Mouse (Mus musculus) intestine, postnatal 0 days (tissue): ENCODE measurements around the gene Armc5. TPM values are rescaled to one million over a fixed set of nuclear protein-coding genes. Genes with fewer than 3 reads are reported as not detected.
A peak's percentile ranks its signal among the peaks of the same experiment; 100 is the strongest.

Experiments
- ATAC-seq: fragments of 200-750 bp; cut with Nextera tagmentation; 2 replicates; pipeline ENCODE4 v1.8.0; 2017; ENCODE audit warnings: mild to moderate bottlenecking, moderate TSS enrichment, moderate library complexity
- H3K27ac ChIP-seq: fragments of 300-500 bp; sonication (generic); 2 replicates; pipeline ENCODE4 v1.5.1; 2014; ENCODE audit warnings: mild to moderate bottlenecking, low read depth, low read length, moderate library complexity
- H3K27me3 ChIP-seq: fragments of 300-500 bp; sonication (generic); replicated peaks from 2 replicates; pipeline ENCODE4 v1.6.1; 2014; ENCODE audit warnings: low read length, mixed read lengths; ENCODE audit not compliant: control insufficient read depth, insufficient read depth
- H3K36me3 ChIP-seq: fragments of 300-500 bp; sonication (generic); 2 replicates; pipeline ENCODE4 v1.6.1; 2014; ENCODE audit warnings: mild to moderate bottlenecking, moderate library complexity; ENCODE audit not compliant: control insufficient read depth, insufficient read depth
- H3K4me1 ChIP-seq: fragments of 300-500 bp; sonication (generic); replicated peaks from 2 replicates; pipeline ENCODE4 v1.6.1; 2014; ENCODE audit warnings: antibody characterized with exemption, low read length, mixed read lengths; ENCODE audit not compliant: control insufficient read depth, insufficient read depth
- H3K4me2 ChIP-seq: fragments of 300-500 bp; sonication (generic); replicated peaks from 2 replicates; pipeline ENCODE4 v1.6.1; 2014; ENCODE audit warnings: low read depth, mild to moderate bottlenecking, moderate library complexity
- H3K4me3 ChIP-seq: fragments of 300-500 bp; sonication (generic); 2 replicates; pipeline ENCODE4 v1.5.1; 2014; ENCODE audit warnings: low read depth, low read length
- H3K9ac ChIP-seq: fragments of 300-500 bp; sonication (generic); 2 replicates; pipeline ENCODE4 v1.6.1; 2014; ENCODE audit warnings: mild to moderate bottlenecking, low read depth, low read length
- H3K9me3 ChIP-seq: fragments of 300-500 bp; sonication (generic); 2 replicates; pipeline ENCODE4 v1.6.1; 2016; ENCODE audit warnings: mixed run types; ENCODE audit not compliant: control insufficient read depth
- CTCF ChIP-seq: sonication (generic); IDR thresholded peaks from 2 replicates; pipeline ENCODE4 v1.5.1; 2016; ENCODE audit warnings: low read depth, mild to moderate bottlenecking, control low read depth, antibody characterized with exemption, moderate library complexity
- WGBS: fragments of 180-500 bp; shearing (Covaris S2); extraction: QIAGEN DNeasy Blood & Tissue Kit; methylation state at CpG from one replicate; pipeline ENCODE4 v1.1.7; 2014; 5-methylcytosine and 5-hydroxymethylcytosine counted together
- polyA plus RNA-seq: library from polyadenylated mRNA; unstranded; fragments of >200 nt; fragmentation: Nextera tagmentation; extraction: Ambion mirVana; gene quantifications from 2 replicates; pipeline ENCODE4 v1.2.1, GENCODE M21; 2015

The Armc5 gene
- polyA plus RNA-seq, 1 experiment from 2014 or later = 12.1 TPM

DNA sequence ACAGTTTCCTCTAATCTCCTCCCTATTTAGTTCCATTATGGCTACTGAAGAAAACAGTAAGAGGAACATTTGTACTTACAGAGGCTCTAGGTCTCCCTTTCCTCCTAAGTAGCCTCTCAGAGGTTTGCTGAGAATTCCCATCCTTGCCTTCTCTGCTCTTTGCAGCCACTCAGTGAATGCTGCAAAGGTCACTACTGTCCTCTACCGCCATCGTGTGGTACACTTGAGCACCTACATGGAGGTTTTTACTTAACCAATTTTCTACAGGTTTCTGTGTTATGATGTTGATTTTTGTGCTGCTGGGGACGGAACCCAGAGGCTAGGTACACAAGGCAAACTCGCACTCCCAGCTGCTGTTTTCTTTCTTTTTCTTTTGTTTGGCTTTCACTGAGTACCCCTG is 29.0 kb upstream of the Armc5 start:
- WGBS = 8% methylated on average over 4 of the region's 4 CpGs
- Histone ChIP-seq H3K4me2 (no peak overlapping the region), H3K27ac (no peak overlapping the region), H3K27me3 (no peaks in the 10 kb centered on the region), H3K4me3 (no peak overlapping the region), H3K9me3 (no peaks in the 10 kb centered on the region), H3K4me1 (no peaks in the 10 kb centered on the region; the same call in 1 of the 2 replicates), H3K9ac (no peak overlapping the region), H3K36me3 (no peaks in the 10 kb centered on the region)
- ATAC-seq = peak; percentile 47; the same call in 1 of the 2 replicates
- TF ChIP-seq CTCF = peak; percentile 97

DNA sequence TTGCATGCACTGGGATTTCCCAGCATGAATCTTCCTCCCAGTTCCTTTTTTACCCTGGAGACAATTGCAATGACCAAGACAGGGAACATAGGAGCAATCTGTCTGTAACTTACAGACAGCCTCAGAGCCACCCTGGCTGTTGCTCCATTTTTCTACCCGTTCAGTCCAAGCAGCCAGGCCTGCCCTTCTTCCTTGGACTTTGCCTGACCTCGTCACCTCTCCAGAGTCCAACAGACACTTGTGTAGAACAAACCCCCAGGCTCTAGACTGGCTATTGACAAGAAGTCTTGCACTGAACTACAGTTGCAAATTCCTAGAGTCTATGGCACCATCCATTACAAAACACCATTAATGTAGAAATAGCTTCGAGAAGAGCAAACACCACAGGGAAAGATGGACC is 27.3 kb upstream of the Armc5 start:
- no peak for ATAC-seq

DNA sequence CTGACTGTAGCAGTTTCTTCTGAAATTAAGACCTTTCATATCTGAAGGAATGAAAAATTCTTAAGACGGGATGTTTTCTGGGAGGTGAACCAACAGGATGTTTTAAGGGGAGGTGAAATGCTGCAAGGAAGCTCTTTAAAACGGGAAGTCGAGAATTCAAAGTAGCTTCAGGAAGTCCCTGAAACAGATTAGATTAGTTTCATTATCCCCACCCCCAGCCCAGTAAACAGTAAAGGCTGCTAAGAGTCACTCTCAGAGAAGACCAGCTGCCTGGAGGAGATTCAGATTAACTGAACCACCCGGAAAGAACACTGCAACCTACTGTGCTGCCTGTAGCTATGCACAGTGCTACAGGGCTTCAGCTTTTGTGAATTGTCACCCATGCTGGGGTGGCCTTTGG is 17.2 kb upstream of the Armc5 start:
- 80% methylated on average over 4 of the region's 4 CpGs for WGBS
- H3K4me2 ChIP-seq = no peak overlapping the region
- H3K9ac ChIP-seq = no peak overlapping the region
- H3K36me3 ChIP-seq = no peaks in the 10 kb centered on the region
- TF ChIP-seq CTCF = no peak
- no peaks in the 10 kb centered on the region for H3K9me3 ChIP-seq
- H3K4me1 ChIP-seq = no peaks in the 10 kb centered on the region
- H3K27me3 ChIP-seq = no peaks in the 10 kb centered on the region
- ATAC-seq = no peak
- H3K27ac ChIP-seq = no peak overlapping the region
- no peak overlapping the region for H3K4me3 ChIP-seq

More for the DNA sequence above, 27.3 kb upstream of the Armc5 start:
- no peak for TF ChIP-seq CTCF
- H3K4me3 ChIP-seq = no peak overlapping the region
- no peaks in the 10 kb centered on the region; the same call in 1 of the 2 replicates for H3K4me1 ChIP-seq
- H3K4me2 ChIP-seq = no peak overlapping the region
- no peaks in the 10 kb centered on the region for H3K36me3 ChIP-seq
- H3K27me3 ChIP-seq = no peaks in the 10 kb centered on the region
- H3K27ac ChIP-seq = no peak overlapping the region
- no peaks in the 10 kb centered on the region for H3K9me3 ChIP-seq
- no peak overlapping the region for H3K9ac ChIP-seq
- WGBS = 45% methylated on average over 3 of the region's 3 CpGs

DNA sequence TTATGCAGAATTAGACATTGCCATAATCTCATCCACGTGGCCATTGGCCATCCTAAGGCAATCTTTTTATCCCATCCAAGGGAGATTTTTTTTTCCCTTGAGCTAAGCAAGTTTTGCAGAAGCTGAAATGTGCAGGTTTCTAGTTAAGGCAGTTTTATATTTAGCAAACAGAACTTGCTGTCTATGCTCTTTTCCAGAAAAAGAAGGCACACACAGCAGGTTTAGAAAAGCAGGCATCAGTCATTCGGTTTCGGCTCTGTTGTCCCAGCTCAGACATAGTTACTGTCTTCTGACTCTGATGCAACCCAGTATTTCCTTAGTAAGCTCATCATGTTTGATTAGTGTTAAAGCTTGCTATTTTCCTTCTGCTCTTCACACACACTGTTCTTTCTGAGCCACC is 16.2 kb upstream of the Armc5 start:
- H3K4me3 ChIP-seq = no peak overlapping the region
- no peaks in the 10 kb centered on the region for H3K9me3 ChIP-seq
- no peaks in the 10 kb centered on the region for H3K36me3 ChIP-seq
- no peaks in the 10 kb centered on the region for H3K27me3 ChIP-seq
- H3K9ac ChIP-seq = no peak overlapping the region
- ATAC-seq = no peak
- no peaks in the 10 kb centered on the region for H3K4me1 ChIP-seq
- TF ChIP-seq CTCF = no peak
- 78% methylated on average over 3 of the region's 3 CpGs for WGBS
- no peak overlapping the region for H3K4me2 ChIP-seq
- no peak overlapping the region for H3K27ac ChIP-seq

DNA sequence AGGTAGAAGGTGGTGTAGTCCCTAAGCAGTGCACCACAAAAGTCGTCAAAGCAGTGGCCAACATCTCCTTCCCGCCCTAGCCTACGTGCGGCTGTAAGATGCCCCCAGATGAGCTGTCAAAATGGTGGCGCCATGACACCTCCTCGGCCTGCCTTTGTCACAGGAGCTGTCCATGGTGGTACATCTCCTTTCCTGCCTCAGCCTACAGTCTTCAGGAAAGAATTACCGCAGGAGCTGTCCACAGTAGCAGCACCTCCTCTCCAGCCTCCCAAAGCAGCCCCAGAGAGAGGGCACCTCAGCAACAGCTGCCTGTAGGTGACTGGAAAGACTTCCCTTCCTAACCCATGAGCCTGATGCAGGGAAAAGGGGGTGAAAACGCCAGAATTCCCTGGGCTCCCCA is 5.4 kb upstream of the Armc5 start:
- Histone ChIP-seq H3K4me1 (no peaks in the 10 kb centered on the region), H3K4me2 (no peak overlapping the region), H3K9ac (no peak overlapping the region), H3K4me3 (no peak overlapping the region), H3K27me3 (no peaks in the 10 kb centered on the region), H3K27ac (no peak overlapping the region), H3K36me3 (no peaks in the 10 kb centered on the region), H3K9me3 (no peaks in the 10 kb centered on the region)
- 35% methylated on average over 8 of the region's 8 CpGs for WGBS
- no peak for TF ChIP-seq CTCF
- ATAC-seq = no peak

DNA sequence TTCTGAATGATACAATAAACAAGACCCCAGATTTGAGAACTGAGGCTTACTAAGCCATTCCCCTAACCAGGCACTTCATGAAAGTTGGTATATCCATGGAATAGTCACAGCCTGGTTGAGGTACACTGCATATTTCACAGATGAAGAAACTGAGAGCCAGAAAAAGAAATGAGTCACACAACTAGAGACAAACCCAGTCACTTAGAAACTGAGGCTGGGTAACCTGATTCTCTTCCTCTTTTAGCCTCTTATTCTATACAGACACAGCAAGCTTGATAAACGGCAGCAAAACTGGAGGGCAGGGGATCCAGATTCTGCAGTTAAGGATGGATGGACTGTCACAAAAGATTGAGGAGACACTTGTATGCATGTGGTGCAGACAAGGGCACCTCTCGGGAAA is 2.3 kb upstream of the Armc5 start:
- no peaks in the 10 kb centered on the region for H3K9me3 ChIP-seq
- H3K4me3 ChIP-seq = no peak overlapping the region
- H3K36me3 ChIP-seq = peaks cover 4% of the 10 kb centered on the region; the same call in 1 of the 2 replicates
- no peak overlapping the region for H3K4me2 ChIP-seq
- WGBS = 78% methylated on average over 2 of the region's 2 CpGs
- no peak overlapping the region for H3K27ac ChIP-seq
- H3K27me3 ChIP-seq = no peaks in the 10 kb centered on the region
- no peak overlapping the region for H3K9ac ChIP-seq
- no peak for ATAC-seq
- H3K4me1 ChIP-seq = no peaks in the 10 kb centered on the region
- no peak for TF ChIP-seq CTCF

DNA sequence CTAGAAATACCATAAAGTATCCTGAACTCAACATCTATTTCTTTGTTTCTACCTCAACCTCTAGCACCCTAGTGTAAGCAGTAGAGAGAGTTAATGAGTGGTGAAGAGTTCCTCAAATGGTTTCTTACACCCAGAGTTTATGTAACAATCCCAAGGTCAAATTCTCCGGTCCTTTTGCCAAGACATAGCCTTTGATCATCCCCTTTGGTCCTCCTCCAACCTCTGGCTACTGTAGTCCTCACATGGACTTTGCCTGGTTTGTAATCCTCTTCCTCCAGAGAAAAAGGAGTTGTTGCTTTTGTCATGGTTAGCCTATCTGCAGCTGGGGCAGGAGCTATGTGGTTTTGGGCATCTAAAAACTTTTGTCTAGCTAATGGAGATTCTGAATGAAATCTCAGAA is 1.7 kb upstream of the Armc5 start:
- H3K4me1 ChIP-seq = no peaks in the 10 kb centered on the region
- no peak overlapping the region for H3K4me3 ChIP-seq
- ATAC-seq = no peak
- WGBS = 66% methylated on average over 1 of the region's 1 CpGs
- H3K27ac ChIP-seq = no peak overlapping the region
- peaks cover 11% of the 10 kb centered on the region for H3K36me3 ChIP-seq
- no peak overlapping the region for H3K9ac ChIP-seq
- H3K27me3 ChIP-seq = no peaks in the 10 kb centered on the region
- no peak for TF ChIP-seq CTCF
- H3K9me3 ChIP-seq = no peaks in the 10 kb centered on the region
- H3K4me2 ChIP-seq = no peak overlapping the region
